Mouse (Mus musculus): ENCODE measurements around the gene Bnip2.

- TF ChIP-seq CTCF (IDR thresholded peaks at IDR 0.05; ENCODE audit: low read depth) (no peak), EP300 (optimal IDR thresholded peaks at IDR 0.05) (no peak)
These were observed 35.4 kb downstream of the Bnip2 start for GRCm38 (mm10) chr9:70024648-70025047.

All from stomach, postnatal 0 days (tissue).